Mouse (Mus musculus): ENCODE results near the gene Rplp2. TPM values are rescaled to one million over a fixed set of nuclear protein-coding genes. Genes with fewer than 3 reads are reported as not detected.

Gene Rplp2
- polyA plus RNA-seq, 1 experiment, result 2,328 TPM

DNA sequence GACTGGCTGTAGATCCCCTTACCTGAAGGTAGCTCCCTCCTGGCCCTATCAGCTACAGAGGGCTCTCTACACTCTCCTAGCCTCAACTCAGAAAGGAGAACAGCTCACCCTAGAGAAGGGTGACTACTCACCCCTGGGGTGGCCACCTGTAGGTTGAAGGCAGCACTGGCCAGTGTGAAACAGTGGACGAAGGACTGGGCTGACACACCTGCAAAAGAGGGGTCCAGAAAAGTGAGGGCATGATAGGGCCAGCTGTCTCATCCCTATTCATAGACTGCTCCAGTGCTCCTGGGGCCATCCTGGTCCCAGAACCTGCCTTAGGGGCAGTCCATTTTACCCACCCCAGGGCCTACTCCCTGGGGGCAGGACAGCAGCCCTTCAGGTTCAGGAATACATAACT, 35.5 kb upstream of the Rplp2 start:
- no peak for TF ChIP-seq EP300 (IDR thresholded peaks at IDR 0.05; ENCODE audit: insufficient read depth, low read depth, low read length)
- no peak for TF ChIP-seq POLR2A (IDR thresholded peaks at IDR 0.05; ENCODE audit: insufficient read depth, low read length)
- TF ChIP-seq CTCF (IDR thresholded peaks at IDR 0.05; ENCODE audit: low read depth, low read length), result no peak
- H3K4me1 ChIP-seq (ENCODE audit: control insufficient read depth, insufficient read depth, low read length), result peaks cover 5% of the 10 kb centered on the region
- H3K9me3 ChIP-seq (replicated peaks; ENCODE audit: control insufficient read depth, insufficient read depth, low read length, poor library complexity, severe bottlenecking), result no peaks in the 10 kb centered on the region
- no peak overlapping the region for H3K9ac ChIP-seq (ENCODE audit: low read depth, poor library complexity, severe bottlenecking)
- no peaks in the 10 kb centered on the region for H3K36me3 ChIP-seq (ENCODE audit: control insufficient read depth, insufficient read depth, low read length, poor library complexity, severe bottlenecking)
- H3K27me3 ChIP-seq (ENCODE audit: control insufficient read depth, insufficient read depth, low read length, poor library complexity, severe bottlenecking), result no peaks in the 10 kb centered on the region
- H3K4me3 ChIP-seq (ENCODE audit: low read depth, low read length), result no peak overlapping the region
- no peak overlapping the region for H3K27ac ChIP-seq (ENCODE audit: insufficient read depth, low read length)

DNA sequence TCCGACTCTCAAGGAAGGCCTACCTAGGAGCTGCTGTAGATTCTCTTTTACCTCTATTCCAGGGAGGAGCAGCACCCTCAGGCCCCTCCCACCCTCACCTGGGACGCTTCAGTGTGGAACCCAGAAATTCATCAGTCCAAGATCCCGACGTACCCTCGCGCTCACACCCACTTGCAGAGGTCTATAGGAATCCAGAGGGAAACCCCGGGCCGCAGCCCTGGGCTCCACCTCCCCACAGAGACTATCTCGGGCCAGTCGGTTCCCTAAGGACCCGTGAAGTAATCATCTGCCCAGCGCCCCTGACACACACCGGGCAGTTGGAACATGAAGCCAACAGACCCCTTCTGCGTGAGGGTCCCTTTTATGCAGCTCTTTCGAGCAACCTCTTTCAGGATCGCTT, 33.8 kb upstream of the Rplp2 start:
- Histone ChIP-seq H3K9me3 (replicated peaks; ENCODE audit: control insufficient read depth, insufficient read depth, low read length, poor library complexity, severe bottlenecking) (no peaks in the 10 kb centered on the region), H3K4me3 (ENCODE audit: low read depth, low read length) (peak overlapping the region; percentile 84), H3K9ac (ENCODE audit: low read depth, poor library complexity, severe bottlenecking) (peak overlapping the region; percentile 60), H3K36me3 (ENCODE audit: control insufficient read depth, insufficient read depth, low read length, poor library complexity, severe bottlenecking) (no peaks in the 10 kb centered on the region), H3K27ac (ENCODE audit: insufficient read depth, low read length) (no peak overlapping the region), H3K4me1 (ENCODE audit: control insufficient read depth, insufficient read depth, low read length) (peaks cover 5% of the 10 kb centered on the region), H3K27me3 (ENCODE audit: control insufficient read depth, insufficient read depth, low read length, poor library complexity, severe bottlenecking) (no peaks in the 10 kb centered on the region)
- TF ChIP-seq CTCF (IDR thresholded peaks at IDR 0.05; ENCODE audit: low read depth, low read length) (no peak), EP300 (IDR thresholded peaks at IDR 0.05; ENCODE audit: insufficient read depth, low read depth, low read length) (no peak), POLR2A (IDR thresholded peaks at IDR 0.05; ENCODE audit: insufficient read depth, low read length) (no peak)

DNA sequence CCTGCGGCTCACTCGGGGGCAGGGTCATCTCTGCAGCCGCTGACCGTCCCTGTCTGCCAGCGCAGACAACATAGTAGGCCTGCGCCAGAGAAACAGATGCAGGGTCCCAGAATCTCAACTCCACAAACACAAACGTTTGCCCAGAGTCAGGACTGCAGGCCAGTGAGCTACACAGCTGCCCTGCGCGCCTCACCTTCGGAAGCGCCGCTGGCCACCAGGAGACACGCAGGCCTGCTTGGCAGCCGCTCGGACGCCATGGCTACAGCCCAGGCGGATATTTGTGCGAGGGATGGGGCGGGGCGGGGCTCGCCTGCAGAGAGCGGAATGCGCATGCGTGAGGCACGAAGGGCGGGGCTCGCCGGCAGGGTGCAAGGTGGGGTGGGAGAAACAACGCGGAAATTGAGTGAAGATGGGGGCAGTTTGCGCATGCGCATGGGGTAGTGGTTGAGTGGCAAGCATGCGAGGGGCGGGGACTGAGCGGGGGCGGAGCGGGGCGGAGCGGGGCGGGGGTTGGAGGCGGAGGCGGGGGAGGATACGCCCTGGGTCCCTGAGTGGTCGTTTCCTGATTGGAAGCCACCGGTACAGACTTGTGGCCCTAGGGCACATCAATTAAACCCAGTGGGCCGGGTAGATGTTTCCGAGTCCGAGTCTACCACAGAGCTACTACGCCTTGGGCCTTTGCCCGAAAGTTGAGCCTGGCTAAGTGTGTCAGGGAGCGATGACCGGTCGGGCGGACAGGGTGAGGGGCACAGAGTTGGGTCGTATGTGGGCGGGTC, 33.2 kb upstream of the Rplp2 start, which contains the start of gene Gatd1:
Gene Gatd1, minus strand, starts transcription at position 328 of the 776 bp plus-strand sequence.
- TF ChIP-seq EP300 (IDR thresholded peaks at IDR 0.05; ENCODE audit: insufficient read depth, low read depth, low read length) (0 out of 2 replicates have a peak, but pooled peaks have one; percentile 24), POLR2A (IDR thresholded peaks at IDR 0.05; ENCODE audit: insufficient read depth, low read length) (peak; percentile 67), CTCF (IDR thresholded peaks at IDR 0.05; ENCODE audit: low read depth, low read length) (no peak)
- H3K4me1 ChIP-seq (ENCODE audit: control insufficient read depth, insufficient read depth, low read length), result peaks cover 6% of the 10 kb centered on the region
- no peaks in the 10 kb centered on the region for H3K27me3 ChIP-seq (ENCODE audit: control insufficient read depth, insufficient read depth, low read length, poor library complexity, severe bottlenecking)
- H3K4me3 ChIP-seq (ENCODE audit: low read depth, low read length), result peak within 1 kb of the TSS; percentile 85
- peak within 1 kb of the TSS; percentile 76 for H3K9ac ChIP-seq (ENCODE audit: low read depth, poor library complexity, severe bottlenecking)
- H3K36me3 ChIP-seq (ENCODE audit: control insufficient read depth, insufficient read depth, low read length, poor library complexity, severe bottlenecking), result no peaks in the 10 kb centered on the region
- H3K27ac ChIP-seq (ENCODE audit: insufficient read depth, low read length), result peak within 1 kb of the TSS; percentile 58
- no peaks in the 10 kb centered on the region for H3K9me3 ChIP-seq (replicated peaks; ENCODE audit: control insufficient read depth, insufficient read depth, low read length, poor library complexity, severe bottlenecking)

DNA sequence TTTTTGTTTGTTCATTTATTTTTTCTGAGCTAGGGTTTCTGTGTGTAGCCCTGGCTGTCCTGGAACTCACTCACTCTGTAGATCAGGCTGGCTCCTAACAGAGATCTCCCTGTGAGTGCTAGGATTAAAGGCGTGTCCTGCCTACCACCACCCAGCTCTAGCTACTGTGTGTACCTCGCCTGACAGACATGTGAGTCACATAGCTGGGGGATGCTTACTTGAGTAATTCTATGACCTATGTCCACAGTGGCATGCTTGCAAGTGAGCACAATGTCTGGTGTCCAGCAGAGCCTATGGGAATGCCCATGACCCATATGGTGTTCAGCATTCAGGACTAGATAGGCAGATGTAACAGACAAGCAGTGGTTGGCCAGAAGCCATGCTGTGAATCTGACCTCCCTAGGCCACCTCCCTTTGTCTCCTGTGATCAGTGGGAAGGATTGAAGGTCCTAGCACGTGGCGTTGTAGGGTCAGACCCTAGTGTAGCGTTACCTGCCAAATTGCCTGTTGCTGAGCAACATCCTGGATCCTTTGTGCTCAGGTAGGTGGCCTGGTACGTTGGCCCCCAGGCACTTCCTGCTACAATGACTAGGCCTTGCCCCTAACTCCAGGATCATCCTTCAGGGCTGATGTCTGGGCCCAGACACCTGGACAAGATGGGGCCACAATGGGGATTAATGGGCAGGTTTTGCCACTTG, 30.9 kb upstream of the Rplp2 start:
- no peak overlapping the region; the same call in 1 of the 2 replicates for H3K27ac ChIP-seq (ENCODE audit: insufficient read depth, low read length)
- no peaks in the 10 kb centered on the region for H3K27me3 ChIP-seq (ENCODE audit: control insufficient read depth, insufficient read depth, low read length, poor library complexity, severe bottlenecking)
- H3K9me3 ChIP-seq (replicated peaks; ENCODE audit: control insufficient read depth, insufficient read depth, low read length, poor library complexity, severe bottlenecking), result no peaks in the 10 kb centered on the region
- no peaks in the 10 kb centered on the region for H3K36me3 ChIP-seq (ENCODE audit: control insufficient read depth, insufficient read depth, low read length, poor library complexity, severe bottlenecking)
- H3K4me1 ChIP-seq (ENCODE audit: control insufficient read depth, insufficient read depth, low read length), result peaks cover 6% of the 10 kb centered on the region
- H3K9ac ChIP-seq (ENCODE audit: low read depth, poor library complexity, severe bottlenecking), result no peak overlapping the region
- TF ChIP-seq EP300 (IDR thresholded peaks at IDR 0.05; ENCODE audit: insufficient read depth, low read depth, low read length) (peak; percentile 82), CTCF (IDR thresholded peaks at IDR 0.05; ENCODE audit: low read depth, low read length) (no peak)
- H3K4me3 ChIP-seq (ENCODE audit: low read depth, low read length), result no peak overlapping the region

DNA sequence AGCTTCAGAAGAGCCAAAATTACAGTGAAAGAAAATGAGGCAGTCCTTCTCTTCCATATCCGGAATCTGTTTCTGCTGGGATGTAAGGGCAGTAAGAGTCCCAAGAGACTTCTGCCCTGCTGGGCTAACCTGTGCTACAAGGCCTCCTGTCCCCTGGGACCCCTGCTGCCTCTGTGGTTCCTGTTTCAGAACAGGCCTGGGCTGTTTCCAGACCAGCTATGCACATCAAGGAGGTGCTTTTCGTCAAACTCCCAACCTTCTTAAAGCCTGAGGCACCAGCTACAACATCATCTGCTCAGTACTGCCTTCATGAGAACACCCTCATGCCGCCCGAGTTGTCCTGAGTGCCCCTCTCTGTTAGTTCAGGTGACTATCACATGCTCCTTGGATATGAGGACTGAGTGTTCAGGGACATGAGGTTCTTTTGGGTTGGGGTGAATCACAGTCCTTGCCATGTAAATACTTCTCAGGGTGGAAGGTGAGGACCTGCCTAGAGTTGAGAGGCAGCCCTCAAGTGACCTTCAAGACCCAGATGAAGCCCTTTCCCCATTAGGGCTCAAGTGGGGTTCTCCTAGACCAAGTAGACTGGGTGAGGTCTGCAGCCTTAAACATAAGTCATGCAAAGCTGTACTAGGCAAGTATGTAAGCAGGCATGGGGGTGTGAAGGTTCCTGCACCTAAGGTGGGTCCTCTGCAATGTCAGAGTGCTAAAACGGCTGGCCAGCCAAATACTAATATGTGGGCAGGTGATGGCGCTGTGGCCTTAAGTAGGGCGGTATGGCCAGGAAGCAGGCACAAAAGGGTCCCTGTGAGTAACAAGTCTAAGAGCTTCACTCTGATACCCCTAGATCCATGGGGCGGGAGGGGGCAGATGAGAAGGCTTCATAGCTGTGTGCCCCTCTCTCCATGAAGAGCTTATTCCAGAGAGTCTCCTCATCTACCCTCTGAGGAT, 29.2 kb upstream of the Rplp2 start:
- TF ChIP-seq POLR2A (IDR thresholded peaks at IDR 0.05; ENCODE audit: insufficient read depth, low read length), result no peak
- peak; percentile 53 for TF ChIP-seq CTCF (IDR thresholded peaks at IDR 0.05; ENCODE audit: low read depth, low read length)
- Histone ChIP-seq H3K4me1 (ENCODE audit: control insufficient read depth, insufficient read depth, low read length) (peaks cover 6% of the 10 kb centered on the region), H3K27ac (ENCODE audit: insufficient read depth, low read length) (no peak overlapping the region), H3K4me3 (ENCODE audit: low read depth, low read length) (no peak overlapping the region), H3K27me3 (ENCODE audit: control insufficient read depth, insufficient read depth, low read length, poor library complexity, severe bottlenecking) (no peaks in the 10 kb centered on the region), H3K36me3 (ENCODE audit: control insufficient read depth, insufficient read depth, low read length, poor library complexity, severe bottlenecking) (no peaks in the 10 kb centered on the region), H3K9ac (ENCODE audit: low read depth, poor library complexity, severe bottlenecking) (no peak overlapping the region), H3K9me3 (replicated peaks; ENCODE audit: control insufficient read depth, insufficient read depth, low read length, poor library complexity, severe bottlenecking) (no peaks in the 10 kb centered on the region)
